Mouse (Mus musculus) skeletal muscle tissue, adult 2 months (tissue): ENCODE results near the gene Pola1.

Source experiments
- DNase-seq: peaks from one replicate; pipeline ENCODE4 v3.0.0-alpha.2; 2012; ENCODE audit warnings: low read depth, low spot score

Pola1 gene

GRCm38 (mm10) chrX:93631657-93632449 lies at the start of gene Pola1:
TSS of gene Pola1 (minus strand) at chrX:93632155.
- DNase-seq = peak; percentile 80

GRCm38 (mm10) chrX:93676228-93676627 lies 44.3 kb upstream of the Pola1 start:
- DNase-seq = no peak

DNA sequence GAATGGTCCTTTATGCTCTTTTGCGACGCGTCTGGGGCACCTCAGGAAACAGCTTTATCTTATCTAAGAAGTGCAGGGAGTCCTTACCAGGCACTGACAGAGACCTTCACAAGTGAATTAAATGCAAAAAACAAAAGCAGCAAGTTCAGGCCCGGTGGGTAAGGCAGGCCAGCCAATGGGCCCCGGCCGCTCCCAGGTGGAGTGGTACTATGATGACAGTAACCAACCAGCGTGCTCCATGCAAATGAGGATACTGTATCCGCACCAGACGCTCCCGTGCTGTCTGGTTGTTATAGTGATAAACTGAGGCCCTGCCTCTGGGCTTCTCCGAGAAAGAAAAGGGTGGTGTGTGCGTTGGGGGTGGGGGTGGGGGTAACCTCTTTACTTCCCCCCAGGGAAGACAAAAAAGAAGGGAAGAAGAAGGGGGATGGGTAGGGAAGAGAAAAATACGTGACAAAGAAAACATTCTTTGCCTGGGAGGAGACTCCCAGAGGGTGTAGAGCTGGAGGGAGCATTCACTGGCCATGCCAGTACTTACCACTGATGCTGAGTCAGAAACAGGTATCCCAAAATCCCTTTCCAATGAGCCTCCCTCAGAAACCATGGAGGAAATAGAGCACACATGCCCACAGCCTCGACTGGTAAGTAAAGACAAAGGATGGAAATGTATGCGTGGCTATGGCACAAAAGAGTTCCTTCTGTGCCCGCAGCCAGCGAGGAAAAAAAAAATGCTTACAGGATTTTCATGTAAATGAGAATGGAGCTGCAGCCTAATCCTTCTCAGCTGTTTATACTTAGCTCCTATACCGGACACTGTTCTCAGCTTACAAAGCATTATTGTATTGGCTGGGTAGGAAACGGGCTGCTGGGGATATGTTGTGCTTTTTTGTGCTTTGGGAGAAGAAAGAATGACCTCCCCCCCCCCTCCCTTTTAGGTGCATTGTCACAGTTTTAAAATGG lies 43.2 kb upstream of the Pola1 start:
- peak; percentile 8 for DNase-seq

DNA sequence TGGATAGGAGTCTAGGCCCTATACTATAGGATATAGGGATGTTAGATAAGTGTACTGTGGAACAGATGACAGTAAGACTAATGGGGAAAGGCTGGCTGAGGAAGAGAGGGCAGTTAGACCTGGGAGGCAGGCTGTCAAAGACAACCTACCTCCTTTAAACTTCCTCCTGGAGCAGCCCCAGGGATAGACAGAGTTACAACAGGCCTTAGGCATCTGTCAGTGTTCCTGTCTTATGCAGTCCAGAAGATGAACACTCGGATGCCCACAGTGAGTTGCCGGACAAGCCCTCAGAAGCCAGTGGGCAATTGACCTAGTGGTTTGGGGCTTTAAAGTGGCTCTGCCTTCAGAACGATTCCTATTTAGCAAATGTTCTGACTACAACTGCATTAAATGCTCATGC lies 42.5 kb upstream of the Pola1 start:
- DNase-seq = no peak

GRCm38 (mm10) chrX:93664787-93665186 lies 32.8 kb upstream of the Pola1 start:
- DNase-seq = no peak

DNA sequence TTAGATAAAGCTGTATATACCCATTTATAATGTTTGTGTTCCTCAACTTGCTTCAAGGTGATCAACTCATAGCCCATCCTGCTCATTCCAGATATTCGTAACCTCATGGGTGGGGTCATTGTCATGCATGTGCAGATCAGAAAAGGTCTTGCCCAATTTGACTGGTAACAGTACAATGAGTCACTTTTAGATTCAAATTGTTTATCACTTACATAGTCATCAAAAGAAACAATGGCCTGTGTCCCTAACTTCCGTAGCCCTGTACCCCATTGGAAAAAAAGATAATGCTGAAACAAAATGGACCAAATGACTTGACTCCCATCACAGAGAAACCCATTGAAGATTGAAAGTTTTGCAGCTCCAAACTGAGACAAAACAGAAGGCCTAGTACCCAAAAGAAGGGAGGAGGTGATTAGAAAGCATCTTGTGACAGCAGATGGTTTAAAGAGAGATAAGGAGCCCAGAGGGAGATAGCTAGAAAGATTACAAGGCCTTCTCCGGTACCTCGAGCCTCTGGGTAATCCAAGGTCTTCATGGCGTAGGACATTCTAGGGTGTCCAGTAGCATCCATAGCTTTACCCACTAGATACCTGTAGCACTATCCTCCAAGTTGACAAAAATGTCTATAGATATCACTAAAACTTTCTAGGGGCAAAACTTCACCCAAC lies 32.1 kb upstream of the Pola1 start:
- no peak for DNase-seq

DNA sequence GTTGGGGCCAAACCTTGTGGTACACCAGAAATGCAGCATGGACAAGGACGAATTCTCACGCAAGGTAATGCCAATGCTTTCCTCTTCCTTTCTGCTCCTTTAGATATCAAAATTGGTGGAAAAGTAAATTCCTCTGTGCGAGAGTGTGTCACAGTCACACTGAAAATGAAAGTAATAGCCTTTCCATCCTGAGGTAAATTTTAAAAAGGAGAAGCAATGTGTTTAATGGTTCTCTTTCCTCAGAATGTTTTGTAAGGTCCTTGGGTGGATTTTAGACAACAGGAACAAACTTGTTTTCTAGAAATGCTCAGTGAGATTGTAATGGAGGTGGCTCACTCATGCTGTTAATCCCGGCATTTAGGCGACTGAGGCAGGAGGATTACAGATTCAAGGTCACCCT lies 23.2 kb upstream of the Pola1 start:
- DNase-seq = no peak

DNA sequence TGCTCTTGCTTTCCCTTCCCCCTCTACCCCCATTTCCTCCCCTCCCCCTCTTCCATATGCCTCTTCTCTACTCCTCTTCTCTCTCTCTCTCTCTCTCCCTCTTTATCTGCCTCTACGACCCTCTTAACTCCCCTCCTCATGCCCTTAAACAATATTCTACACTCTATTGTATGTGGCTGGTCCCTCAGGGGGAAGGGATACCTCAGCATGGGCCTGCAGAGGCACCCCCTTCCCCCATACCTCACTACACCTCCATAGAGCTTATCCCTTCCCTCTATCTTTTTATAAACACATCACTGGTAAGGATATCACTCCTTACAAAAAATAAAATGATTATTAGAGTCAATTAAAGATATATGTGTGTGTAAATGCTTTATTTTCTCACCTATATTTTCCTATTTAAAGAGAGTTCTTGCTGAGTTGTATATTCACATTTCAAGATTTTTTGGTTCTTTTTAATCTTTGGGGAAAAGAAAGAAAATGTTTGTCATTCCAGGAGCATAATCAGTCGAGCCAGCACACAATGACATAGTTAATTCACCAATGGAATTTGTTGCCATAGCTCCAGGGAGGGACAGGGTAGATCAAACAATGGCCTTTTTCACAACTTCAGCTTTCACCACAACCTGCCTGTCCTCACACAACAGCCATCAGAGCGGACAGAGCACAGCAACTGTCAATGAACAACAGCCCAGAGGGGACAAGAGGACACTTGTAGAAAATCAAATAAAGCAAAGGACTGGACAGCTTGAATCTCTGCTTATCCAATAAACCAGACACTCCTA lies 22.5 kb upstream of the Pola1 start, which contains the start of gene Pcyt1b:
TSS of gene Pcyt1b (plus strand) at position 646 of the 785 bp plus-strand sequence.
- no peak for DNase-seq

- DNase-seq = no peak
Observed at GRCm38 (mm10) chrX:93650738-93651137, 18.8 kb upstream of the Pola1 start.

GRCm38 (mm10) chrX:93644022-93644421 lies 12.1 kb upstream of the Pola1 start:
- no peak for DNase-seq

- DNase-seq = no peak
Observed at GRCm38 (mm10) chrX:93643600-93643999, 11.6 kb upstream of the Pola1 start.

DNA sequence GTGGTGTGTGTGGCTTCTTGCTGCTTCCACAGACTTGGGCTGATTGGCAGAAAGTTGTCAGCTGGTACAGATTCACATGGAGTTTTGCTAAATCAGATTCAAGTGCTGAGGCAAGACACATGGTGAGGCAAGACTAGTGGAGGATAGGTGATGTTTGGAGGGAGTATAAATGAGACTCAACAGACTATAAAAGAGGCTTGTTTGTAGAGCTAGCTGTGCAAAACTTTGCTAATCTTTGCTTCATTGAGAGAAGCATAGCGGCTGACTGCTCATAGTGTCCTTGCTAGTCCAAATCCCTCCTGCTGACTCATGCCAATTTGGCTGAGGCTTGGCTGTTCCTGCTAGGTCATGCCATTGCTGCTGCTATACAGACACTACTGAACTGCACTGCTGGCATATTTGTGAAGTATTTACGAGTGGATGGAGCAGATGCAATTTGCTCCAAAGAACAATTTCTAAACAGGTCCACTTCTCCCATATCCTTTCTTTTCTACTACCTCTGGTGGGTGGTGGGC lies 3.0 kb upstream of the Pola1 start:
- DNase-seq = no peak

DNA sequence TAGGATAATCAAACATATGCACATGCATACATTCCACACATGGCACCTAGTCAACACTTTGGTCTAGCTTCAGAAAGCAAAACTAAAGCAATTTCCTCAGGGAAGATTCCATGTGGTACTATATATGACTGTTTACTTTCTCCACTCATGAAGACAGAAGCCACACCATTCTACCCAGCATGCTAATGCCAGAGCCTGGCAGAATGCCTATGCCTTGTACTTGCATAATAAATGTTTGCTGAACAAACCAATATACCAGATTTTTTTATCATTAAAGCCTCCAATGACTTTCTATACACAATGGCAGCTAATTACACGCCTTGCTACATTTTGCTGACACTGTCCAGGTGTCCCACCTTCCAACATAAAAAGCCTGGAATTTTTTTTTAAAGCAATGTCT lies 1.7 kb downstream of the Pola1 start:
- DNase-seq = no peak

DNA sequence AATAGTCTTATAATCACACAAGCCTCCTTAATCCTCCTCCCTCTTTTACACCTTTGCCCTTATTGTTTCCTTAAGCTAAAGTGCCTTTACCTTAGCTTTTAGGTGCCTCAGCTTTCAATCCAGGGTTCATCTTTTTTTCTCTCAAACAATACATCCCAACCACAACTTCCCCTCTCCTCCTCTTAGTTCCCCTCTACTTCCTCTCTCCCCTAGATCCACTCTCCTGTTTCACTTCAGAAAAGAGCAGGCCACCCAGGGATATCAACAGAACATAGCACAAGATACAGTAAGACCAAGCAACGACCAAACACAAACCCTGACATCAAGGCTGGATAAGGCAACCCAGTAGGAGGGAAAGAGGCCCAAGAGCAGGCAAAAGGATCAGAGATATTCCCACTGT lies 29.7 kb downstream of the Pola1 start:
- no peak for DNase-seq

- no peak for DNase-seq
Observed at GRCm38 (mm10) chrX:93594283-93594682, 37.7 kb downstream of the Pola1 start.

GRCm38 (mm10) chrX:93580931-93581330 lies 51.0 kb downstream of the Pola1 start:
- DNase-seq = no peak

- no peak for DNase-seq
Observed at GRCm38 (mm10) chrX:93557171-93557570, 74.8 kb downstream of the Pola1 start.

DNA sequence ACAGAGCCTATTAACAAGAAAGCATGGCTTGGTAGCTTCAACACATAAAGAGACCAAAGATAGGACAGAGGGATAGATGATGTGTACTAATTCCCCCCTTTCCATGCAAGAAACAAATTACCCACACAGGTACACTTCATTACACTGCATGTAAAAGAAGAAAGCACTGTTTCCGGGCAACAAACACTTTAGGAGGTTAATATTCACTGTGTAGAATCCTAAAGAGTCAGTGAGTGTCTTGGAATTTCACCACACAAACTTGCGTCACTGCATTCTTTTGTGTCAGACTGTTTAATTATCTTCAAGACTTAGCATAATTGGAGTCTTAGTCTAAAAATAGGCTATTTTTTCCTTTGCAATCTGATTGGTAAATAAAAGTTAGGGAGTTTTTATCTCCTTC lies 92.2 kb downstream of the Pola1 start:
- DNase-seq = no peak

GRCm38 (mm10) chrX:93502865-93503353 lies 129.0 kb downstream of the Pola1 start:
- DNase-seq = no peak

GRCm38 (mm10) chrX:93497597-93497996 lies 134.4 kb downstream of the Pola1 start:
- DNase-seq = no peak

GRCm38 (mm10) chrX:93465711-93466110 lies 166.2 kb downstream of the Pola1 start:
- no peak for DNase-seq
